Mouse (Mus musculus) splenic B cell, adult 2 months (primary cell): ENCODE data around the gene Mnt.

Source experiments
- DNase-seq: peaks from one replicate; pipeline ENCODE4 v3.0.0-alpha.2; 2011; ENCODE audit warnings: low read depth, low spot score
- H3K27me3 ChIP-seq: 2 replicates; pipeline ENCODE4 v1.6.1; 2012; ENCODE audit warnings: mild to moderate bottlenecking, low read length, moderate library complexity, mixed read lengths; ENCODE audit not compliant: control insufficient read depth, poor library complexity, insufficient read depth, severe bottlenecking
- H3K36me3 ChIP-seq: 2 replicates; pipeline ENCODE4 v1.6.1; 2012; ENCODE audit warnings: mild to moderate bottlenecking, low read length, moderate library complexity, mixed read lengths; ENCODE audit not compliant: control insufficient read depth, poor library complexity, insufficient read depth, severe bottlenecking

The Mnt gene

GRCm38 (mm10) chr11:74894619-74895018, 63.9 kb downstream of the Mnt start:
- Histone ChIP-seq H3K36me3 (no peaks in the 10 kb centered on the region), H3K27me3 (no peaks in the 10 kb centered on the region)
- DNase-seq = no peak
